Mouse (Mus musculus) left cerebral cortex, adult 11 months (tissue): ENCODE results near the gene Csrp2.

Experiments
- DNase-seq: peaks from one replicate; pipeline ENCODE4 v3.0.0; 2022; ENCODE audit warnings: low spot score

The Csrp2 gene

DNA sequence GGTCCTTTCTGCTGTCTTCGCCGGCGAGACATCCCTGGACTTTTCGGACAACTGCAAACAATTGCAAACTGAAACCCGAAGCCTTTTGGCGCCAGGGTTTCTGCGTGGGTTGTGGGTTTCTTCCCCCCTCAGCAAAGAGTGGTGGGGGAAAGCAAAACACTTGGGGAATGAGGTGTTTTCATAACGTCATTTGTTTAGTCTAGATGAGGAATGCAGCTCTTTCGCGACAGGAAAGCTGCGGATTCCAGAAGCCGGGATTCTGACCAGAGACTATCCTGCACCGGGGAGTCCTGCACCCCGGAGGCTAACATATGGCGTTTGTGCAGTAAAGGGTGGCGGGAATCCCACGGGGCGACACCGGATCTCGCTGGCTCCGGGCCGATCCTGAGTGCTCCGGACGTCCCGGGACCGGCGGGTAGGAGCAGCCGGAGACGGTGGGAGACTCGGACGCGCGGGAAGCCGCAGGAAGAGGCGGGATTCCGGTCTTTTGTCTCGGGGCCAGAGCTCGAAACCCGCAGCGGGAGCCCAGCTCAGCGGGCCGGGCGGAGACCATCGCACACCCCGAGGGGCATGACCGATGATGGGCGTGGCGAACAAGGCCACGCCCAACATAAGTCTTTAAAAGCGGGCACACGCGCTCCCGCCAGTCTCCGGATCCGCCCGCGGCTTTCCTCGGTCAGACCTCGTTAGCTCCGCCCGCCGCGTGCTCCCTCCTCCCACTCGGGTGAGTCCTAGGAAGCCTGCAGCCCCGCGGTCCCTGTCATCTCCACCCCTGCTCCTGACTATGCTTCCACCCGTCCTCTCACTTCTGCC is at the start of gene Csrp2:
Gene Csrp2, plus strand, starts transcription at position 259 of the 813 bp plus-strand sequence.
- no peak for DNase-seq

DNA sequence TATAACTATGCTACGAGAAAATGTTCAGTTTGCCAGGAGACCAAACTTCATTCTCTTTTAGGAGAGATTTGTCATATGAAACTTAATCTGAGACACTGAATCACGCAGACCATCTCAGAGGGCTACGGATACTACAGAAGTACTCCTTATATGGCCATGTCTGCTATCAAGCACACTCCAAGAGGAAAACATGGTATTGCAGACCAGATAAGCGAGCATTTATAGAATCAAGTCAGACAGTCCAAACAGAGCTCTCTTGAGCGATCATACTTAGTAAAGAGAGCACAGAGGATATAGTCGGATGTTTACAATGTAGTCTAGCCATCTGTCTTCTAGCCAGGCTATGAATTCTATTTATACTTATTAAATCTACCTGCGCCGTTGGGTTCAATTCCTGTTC is 44.7 kb upstream of the Csrp2 start:
- no peak for DNase-seq

DNA sequence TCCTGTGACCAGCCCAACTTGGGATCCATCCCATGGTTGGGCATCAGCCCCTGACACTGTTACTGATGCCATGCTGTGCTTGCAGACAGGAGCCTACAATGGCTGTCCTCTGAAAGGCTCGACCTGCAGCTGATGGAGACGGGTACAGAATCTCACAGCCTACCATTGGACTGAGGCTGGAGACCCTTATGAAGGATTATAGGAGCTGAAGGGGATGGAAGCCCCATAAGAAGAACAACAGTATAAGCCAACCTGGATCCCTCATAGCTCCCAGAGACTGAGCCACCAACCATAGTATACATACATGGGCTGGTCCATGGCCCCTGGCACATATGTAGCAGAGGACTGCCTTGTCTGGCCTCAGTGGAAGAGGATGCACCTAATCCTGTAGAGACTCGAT is 42.6 kb upstream of the Csrp2 start:
- no peak for DNase-seq

DNA sequence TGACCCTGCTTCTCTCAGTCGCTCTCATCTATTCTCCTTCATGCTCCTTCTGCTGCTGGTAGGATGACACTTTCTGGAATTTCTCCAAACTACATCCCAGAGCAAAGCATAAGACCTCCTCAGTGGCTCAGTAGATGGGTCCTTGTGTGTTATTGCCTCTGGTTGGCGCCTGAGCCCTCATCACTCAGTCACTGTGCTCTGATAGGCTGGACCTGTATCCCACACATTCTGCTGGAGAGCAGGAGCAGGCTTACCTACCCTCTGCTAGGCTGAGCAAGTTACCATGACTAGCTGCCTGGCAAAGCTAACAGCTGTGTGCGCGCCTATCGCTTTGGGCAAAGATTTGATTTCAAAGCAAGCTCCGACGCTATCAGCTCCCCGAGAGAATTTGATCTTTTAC is 41.7 kb upstream of the Csrp2 start:
- DNase-seq, result no peak

DNA sequence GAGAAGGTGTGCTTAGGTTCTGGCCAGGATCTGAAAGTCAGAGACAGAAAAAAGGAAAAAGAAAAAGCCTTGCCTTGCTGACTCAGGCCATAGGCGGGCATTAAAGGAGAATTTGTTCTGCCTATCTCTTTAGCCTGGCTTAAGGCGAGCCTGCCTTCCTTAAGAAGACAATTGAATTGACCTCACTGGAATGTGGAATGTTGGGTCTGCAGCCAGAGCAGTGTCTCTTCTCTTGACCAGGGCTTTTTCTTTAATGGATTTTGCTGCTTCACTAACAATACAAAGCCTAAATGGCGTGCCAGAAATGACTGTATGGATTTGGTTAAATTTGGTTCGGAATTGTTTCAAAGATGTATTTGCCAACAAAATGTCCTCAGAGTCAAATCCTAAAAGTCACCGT is 40.9 kb upstream of the Csrp2 start:
- DNase-seq, result no peak

DNA sequence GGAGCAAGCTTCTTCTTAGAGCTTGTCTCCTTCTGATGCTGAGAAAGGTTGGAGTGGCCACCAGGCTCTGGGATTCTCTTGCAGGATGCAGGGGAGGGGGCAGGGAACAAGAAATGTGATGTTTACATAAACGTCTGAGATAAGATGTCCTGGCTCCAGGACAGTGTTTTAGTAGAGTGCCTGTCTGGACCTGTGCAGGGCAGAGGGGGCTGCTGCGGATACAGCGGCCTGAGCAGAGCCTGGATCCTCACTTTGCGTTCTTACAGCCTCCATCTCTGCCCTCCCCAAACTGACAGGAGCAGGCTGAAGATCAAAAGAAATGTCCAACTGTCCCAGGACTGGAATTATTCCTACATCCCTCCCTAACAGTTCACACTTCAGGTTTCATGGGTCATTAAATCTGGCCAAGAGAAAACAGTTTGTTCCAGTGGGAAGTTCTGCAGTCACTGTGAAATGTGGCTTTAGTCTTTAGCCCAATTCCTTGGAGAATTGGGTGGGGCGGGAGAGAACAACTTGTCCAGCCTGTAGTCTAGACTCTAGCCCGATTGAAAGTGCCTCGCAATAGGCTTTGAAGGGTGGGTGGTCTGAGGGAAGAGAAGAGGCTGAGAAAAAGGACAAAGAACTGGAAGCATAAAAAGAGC is 40.0 kb upstream of the Csrp2 start:
- no peak for DNase-seq

DNA sequence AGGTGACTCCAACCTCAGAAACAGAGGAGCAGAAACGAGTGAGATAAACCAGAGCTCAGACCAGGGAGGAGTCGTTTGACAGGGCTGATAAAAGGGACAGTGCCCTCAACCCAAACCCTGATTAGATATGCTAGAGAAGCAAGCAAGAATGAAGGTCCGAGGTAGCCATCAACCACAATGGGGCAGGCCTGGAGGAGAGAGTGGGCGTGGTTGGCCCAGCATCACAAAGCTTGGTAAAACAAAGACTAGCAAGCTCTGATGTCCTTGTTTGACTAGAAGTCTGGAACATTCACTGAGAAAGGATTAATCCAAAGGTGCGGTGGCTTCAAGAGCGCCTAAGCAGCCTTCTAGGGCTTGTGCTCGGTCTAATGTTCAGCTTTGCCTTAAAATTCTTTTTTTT is 38.2 kb upstream of the Csrp2 start:
- no peak for DNase-seq

DNA sequence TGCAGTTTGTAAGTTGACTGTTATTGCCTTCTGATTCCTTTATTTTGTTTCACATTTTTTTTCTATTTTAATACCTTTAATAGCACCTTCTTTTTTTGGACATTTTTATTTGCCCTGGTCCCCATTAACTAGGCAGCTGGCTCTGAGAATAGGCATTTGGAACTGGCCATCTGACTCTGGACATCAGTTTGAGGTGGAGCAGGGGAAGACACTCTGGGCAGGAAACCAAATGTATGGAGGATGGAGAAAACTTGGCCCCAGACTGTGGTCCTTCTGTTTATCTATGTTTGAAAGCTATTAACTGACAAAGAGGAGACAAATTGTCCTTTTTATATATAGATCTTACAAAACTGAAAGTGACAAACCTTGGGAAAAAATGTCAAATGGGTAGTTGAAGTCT is 36.9 kb upstream of the Csrp2 start:
- DNase-seq, result no peak

DNA sequence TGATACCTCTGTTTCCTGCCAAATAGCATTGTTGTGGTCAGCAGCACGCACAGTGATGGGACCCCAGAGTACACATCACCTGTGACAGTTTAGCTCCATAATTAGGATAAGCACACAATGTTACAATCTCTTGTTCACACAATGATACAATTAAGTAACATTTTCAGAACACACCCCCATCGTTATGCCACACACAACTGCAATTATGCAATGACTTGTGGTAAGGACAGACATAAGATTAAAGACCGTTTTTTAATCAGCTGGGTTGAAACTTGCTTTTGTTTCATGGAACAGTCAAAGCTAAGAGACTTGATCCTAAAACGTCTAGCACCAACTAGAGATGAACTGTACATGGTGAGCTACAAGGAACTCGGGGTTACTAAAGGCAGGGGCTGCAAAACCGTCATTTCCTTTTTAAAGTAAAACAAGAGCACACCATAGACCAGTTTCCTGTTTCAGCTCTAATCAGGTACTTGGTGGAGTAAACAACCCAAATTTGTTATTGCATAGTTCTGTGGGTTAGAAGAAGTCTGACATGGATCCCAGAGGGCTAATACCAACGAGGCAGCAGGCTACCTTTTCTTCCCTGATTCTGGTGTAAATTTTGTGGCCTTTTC is 28.8 kb upstream of the Csrp2 start:
- no peak for DNase-seq

DNA sequence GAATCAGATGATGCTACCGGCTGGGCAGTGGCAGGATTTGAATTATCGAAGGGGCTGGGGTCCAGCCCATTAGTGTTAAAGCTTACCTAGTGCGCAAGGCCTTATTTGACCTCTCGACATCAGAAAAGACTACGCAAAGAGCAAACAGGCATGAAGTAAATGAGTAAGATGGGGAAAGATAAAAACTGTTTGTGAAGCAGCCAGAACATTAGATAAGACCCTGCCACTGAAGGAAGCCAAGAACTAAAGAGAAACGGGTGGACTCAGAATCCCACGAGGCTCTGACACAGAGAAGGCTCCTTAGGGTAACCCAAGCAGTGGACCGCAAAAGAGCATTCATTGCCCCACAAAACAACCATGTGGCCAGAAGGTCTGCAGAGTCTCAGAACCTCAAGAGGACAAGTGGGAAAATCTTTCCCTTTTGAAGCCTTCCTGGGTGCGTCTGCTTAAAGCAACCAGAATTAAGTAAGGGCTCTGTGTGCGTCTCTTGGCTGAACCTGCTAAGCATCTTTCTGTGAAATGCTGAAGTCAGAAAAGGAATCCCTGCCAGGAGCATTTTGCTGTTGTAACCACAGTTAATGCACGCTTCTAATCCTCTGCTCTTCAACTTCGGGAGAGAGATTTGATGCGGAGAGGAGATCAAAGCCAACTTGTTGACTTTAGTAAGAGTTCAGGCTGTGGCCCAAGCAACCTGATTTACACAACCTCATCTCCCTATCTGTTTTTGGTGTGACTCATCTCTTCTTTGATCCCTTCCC is 19.7 kb upstream of the Csrp2 start:
- DNase-seq, result no peak

DNA sequence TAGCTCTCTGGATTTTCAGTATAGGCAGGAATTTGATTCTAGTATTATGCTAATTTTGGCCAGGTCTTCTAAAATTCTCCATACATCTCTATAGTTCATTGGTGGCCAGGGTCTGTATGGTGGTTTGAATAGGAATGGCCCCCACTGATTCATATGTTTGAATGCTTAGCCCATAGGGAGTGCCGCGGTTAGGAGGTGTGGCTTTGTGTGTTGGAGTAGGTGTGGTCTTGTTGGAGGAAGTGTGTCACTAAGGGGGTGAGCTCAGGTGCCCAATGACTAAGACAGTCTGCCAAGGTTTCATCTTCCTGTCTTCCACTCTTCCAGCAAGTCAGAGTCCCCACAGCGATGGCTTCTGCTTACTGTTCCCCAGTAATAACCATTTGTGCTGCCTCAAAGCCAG is 15.7 kb upstream of the Csrp2 start:
- no peak for DNase-seq

DNA sequence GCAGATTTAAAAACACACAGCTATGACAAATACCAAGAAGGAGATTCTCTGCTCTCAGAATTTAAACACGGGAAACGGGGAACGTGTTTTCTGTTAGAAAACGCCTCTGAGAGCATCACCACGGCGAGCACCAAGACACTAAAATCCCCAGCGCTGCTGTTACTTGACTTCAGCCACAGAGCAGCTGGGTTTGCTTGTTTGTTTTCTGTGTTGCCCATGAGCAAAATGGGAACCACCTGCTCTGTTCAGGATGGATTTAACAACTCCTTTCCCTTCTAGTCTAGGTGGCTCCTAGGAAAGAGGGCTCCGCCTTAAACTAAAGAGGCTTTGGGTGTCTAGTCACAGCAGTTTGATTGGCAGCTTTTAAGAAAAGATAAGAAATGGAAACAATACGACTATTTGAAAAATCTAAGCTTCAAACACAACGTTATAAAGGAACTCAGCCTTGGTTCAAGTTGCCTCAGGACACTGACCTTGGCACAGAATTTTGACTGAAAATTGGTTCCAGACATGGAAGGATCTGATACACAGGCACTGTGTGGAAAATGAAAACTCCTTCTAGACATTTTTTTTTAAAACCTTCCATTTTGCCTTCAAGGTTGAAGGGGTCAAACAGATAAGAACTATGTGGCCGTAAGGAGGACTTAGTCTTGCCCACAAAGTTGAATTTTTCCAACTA is 2.8 kb upstream of the Csrp2 start:
- no peak for DNase-seq

DNA sequence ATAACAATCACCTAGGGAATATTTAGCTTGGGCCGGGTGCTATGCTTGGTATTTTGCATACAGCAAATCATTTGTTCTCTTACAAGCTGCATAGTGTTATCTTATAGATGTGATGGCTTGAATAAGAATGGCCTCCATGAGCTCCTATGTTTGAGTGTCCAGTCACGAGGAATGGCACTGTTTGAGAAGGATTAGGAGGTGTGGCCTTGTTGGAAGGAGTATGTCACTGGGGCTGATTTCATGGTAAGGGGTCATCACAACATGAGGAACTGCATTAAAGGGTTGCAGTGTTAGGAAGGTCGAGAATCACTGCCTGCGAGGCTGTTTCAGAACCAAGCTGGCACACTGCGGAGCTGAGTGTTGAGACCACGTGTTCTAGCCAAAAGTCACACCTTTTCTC is 2.1 kb upstream of the Csrp2 start:
- DNase-seq, result no peak

DNA sequence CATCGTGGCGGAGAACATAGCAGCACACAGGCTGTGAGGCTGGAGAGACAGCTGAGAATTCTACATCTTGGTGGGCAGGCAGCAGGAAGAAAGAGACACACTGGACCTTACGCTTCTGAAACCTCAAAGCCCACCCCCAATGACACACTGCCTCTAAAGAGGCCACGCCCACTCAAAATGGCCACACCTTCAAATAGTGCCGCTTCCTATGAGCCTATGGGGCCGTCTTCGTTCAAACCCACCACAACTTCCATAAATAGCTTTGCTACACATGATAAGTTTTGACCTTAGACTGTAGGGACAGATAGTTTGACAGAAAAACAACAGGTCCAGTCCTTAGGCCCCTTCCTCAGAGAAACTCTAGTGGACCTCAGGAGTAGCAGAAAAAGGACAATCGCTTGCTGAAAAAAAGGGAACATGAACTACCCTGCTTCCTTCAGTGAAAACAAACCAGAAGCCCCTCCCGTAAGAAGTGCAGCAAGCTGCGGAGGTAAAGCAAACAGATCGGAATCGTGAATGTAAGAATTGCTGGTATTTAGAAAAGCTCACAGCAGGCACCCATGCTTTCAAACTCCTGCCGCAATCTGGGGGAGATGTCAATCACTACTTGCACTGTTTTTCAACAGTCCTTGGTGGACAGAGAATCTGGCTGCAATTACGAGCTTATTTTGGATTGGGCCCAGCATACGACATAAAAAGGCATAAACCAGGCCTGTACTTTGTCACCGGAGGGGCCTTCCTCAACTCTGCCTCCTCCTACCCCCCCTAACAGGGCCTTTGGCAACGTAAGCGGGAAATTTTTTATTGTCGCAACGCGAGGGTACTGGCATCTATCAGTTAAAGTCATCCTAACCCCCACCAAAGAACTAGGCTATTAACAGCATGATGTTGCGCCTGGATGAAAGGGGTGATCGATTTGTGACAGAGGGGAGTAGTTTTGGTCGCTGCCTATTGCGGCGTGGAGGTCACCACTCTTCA is 886 bp upstream of the Csrp2 start:
- no peak for DNase-seq

DNA sequence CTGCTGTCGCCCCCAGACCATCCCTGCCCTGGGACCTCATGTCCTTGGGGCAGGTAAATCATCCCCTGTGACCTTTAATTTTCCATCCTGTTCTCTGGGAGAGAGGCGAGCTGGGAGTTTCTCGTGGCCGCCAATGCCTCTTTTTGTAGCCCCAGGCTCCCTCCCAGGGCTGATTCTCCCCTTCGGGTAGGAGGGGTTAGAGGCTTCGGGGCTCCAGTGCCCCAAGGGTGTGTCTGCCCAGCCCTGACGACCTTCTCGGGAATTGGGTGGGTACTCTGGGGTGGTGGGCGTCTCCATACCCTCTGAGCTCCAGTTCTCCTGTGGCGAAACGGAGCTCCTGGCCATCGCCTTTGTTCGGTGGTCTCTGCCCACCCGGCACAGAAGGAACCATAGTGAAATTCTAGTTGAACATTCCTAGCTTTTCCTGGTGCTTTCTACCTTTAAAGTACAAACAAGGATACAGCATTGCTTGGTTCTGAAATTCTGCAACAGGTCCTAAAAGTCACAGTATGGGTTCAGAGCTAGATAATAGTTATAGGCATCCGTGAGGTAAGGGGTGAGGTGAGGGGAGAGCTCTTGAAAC is 870 bp downstream of the Csrp2 start:
- DNase-seq, result no peak

DNA sequence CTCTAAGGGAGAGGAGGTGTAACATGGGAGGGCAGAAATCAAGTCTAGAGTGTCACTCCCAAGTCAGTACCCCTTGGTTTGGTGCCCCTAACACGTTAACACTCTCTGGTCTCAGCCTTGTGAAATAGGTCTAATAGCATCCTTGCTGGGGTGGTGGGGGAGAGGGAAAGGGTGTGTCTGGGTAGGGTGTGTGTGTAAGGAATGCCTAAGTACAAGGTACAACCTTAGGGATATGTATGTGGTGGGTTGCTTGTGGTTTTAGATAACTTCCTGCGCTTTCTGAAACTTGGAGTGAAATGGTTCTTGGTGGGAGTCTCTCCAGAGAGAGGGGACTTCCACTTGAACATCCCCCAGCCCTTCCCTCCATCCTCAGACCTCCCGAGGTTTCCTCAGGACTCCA is 2.3 kb downstream of the Csrp2 start:
- no peak for DNase-seq

DNA sequence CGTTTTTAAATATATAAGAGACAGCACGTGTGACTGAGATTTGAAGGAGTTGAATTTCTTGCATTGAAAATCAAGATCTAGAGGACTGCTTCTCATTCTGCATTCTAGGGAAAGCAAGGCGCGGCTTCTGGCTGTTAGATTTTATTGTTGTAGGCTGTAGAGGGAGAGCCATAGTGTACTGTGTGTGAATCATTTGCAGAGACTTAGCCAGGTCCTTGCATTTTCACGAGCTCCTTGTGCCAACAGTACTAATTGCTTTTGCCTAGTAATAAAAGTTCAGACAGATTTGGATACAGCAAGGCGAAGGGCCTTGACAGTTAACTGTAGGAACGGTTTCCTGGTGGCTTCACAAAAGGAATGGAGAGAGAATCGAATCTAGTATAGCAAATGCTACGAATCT is 3.0 kb downstream of the Csrp2 start:
- DNase-seq, result no peak

DNA sequence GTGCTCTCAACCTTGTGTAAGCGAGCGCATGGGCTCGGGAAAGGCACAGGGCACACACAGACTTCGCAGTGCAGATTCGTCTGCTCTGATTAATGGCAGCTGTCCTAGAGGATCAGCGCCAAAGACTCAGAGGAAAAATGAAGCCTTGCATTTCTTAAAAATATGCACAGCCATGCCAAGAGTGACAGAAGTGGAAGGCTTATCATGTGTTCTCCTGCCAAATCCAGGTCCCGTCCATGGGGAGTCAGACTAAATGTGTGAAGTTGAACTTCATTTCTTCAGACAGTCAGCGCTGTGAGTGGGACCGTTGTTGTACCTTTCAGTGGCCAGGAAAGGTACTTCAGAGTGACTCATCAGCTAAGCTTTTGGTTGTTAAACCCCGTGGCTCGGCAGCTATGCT is 7.9 kb downstream of the Csrp2 start:
- no peak for DNase-seq

DNA sequence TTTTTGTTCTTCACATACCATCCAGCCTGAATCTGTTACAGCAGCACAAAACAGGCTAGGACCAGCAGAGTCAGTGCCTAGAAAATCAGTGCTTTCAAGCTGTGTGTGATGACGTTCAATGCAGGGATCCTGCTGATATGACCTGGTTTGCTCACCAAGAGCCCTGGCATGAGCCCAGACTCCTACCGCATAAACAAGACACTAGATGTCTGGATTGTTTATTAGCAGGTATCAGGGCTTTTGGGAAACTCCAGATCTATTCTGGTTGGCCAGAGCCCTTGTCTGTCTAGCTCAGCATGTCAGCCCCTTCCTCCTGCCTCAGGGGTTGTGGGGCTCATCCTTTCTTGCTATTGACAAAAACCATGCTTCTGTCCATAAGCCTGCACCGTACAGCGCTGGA is 10.2 kb downstream of the Csrp2 start:
- DNase-seq, result no peak

DNA sequence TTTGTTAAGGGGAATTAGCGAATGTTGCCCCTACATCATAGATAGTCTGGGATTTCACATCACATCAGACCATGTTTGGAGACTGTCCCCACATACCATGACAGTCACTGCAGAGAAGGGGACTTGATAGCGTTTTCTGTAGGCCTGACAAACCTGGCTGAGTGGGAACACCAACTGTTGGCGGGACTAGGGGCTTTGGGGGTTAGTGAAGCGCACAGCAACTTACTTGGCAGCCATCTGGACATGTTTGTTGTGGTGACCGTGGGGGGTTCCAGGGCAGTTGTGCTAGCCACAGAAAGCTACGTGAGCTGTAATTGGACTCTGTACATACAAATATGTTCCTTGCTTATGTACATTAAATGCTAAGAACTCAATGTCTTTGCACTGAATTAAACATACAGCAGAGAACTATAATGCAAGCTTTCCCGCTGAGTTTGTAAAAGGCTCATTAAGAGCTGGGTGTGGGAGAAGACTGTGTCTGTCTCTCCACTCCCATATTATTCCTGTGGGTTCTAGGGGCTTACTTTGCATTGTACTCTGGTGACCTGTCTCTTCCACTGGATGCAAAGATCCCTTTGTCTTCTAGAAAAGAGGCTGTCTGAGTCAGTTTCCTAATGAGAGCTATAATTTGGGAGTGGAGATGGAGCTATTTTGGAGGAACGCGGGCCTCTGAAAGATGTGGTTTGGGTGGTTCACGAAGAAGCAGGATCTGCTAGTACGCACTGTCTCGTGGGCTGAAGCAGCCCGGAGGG is 11.7 kb downstream of the Csrp2 start:
- DNase-seq, result no peak
